Mouse (Mus musculus) neural tube, postnatal 0 days (tissue): ENCODE measurements around the gene Rassf2. TPM values are rescaled to one million over a fixed set of nuclear protein-coding genes. Genes with fewer than 3 reads are reported as not detected.

Experiments
- polyA plus RNA-seq: library from polyadenylated mRNA; unstranded; fragments of >200 nt; fragmentation: Nextera tagmentation; extraction: Ambion mirVana; gene quantifications from 2 replicates; pipeline ENCODE4 v1.2.1, GENCODE M21; 2015

The Rassf2 gene
- 15.9 and 17.8 TPM in 2 replicates for polyA plus RNA-seq

DNA sequence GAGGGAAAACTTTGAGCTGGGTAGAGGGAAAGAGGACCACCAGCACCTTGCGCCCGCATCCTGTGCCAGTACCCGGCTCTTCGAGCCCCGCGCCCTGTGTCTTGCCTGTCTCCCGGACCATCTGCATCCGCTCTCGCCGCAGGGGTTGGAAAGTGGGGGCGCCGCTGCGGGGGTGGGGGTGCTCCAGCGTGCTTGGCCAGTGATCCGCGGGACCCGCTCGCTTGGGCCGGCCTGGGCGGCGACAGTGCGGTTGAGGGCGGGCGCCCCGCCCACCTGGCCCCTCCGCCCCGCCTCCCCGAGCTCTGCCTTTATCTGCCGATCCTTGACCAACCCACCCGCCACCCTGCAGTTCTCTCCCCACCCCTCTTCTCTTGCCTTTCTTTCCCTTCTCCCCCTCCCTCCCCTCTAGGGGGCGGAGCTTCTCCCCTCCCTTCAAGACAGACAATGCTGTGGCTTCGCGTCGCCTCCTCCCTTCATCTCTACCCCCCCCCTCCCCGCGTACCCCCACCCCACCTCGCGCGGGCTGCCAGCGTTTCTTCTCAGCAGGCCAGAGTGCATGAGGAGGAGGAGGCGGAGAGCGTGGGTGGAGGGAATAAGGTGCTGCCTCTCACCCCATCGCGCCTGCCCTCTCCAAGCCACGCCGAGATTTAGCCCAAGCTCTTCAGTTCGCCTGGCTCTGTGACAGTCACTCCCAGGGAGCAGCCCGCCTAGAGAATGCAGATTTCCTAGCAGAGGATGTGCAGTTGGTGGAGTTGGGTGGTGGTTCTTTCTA is at the start of gene Rassf2:
Rassf2 (minus strand) TSS at position 613 of the 772 bp plus-strand sequence.

GRCm38 (mm10) chr2:131950598-131951095 is 79.4 kb downstream of the Rassf2 start, which contains the start of gene Prnd:
Prnd (plus strand) TSS chr2:131950861.

Other genes with a start within 250 kb of the Rassf2 start
- not detected in 2 replicates for gene Erv3, start 170.5 kb downstream of the Rassf2 start, polyA plus RNA-seq
- 226 and 234 TPM in 2 replicates for gene Prnp, start 120.3 kb downstream of the Rassf2 start, polyA plus RNA-seq
- gene Prn, start 120.3 kb downstream of the Rassf2 start, polyA plus RNA-seq = not detected in 2 replicates
- 4.3 and 5.2 TPM in 2 replicates for gene Prnd, start 79.4 kb downstream of the Rassf2 start, polyA plus RNA-seq
- gene Slc23a2, start 114.8 kb upstream of the Rassf2 start, polyA plus RNA-seq = 36.5 and 49.7 TPM in 2 replicates
- gene Tmem230, start 217.5 kb upstream of the Rassf2 start, polyA plus RNA-seq = 38.1 and 40.0 TPM in 2 replicates
- gene Pcna, start 223.1 kb upstream of the Rassf2 start, polyA plus RNA-seq = 90.9 and 92.6 TPM in 2 replicates
- 44.9 and 50.0 TPM in 2 replicates for gene Cds2, start 232.9 kb upstream of the Rassf2 start, polyA plus RNA-seq